Comparison of ENCODE assay signal across 9 mouse cellular contexts in the genomic region with DNA sequence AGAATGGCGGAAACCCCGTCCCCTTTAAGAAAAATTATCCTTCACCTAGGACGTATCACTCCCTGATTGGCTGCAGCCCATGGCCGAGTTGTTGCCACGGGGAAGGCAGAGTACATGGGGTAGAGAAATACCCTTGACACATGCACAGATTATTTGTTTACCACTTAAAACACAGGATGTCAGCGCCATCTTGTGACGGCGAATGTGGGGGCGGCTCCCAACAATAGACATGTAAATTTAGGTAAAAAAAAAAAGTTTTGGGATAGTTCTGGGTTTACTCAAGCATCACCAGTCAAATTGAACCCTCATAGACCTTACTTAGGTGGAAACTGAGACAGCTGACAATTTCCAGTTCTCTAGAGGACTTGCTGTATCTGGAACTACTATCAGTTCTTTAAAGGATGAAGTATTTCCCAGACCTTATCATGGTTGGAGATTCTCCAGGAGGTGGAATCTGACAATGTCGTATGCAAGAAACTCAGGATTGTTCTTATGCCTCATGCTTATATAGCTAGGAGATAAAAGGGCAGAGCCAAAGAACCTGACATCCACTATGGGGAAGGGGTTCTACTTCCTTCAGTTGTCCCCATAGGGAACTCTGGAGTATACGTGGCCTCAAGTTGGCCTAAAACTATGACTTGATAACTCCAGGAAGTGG. TPM values are rescaled to one million over a fixed set of nuclear protein-coding genes. Genes with fewer than 3 reads are reported as not detected.
DNase-seq lines count a peak whose midpoint lies in the region; ATAC-seq and TF ChIP-seq lines count a peak whose summit lies in the region.
"Had no signal": no experiment of that assay in that cellular context is flagged by ENCODE, and none has a peak within 500 bp of the region (broad histone marks: within the 10 kb centered on the region; RNA-seq: fewer than 3 reads in every experiment).

No protein-coding gene starts in this region.

- DNase-seq in lung, postnatal 4 days, result no peak
- DNase-seq in brain, embryonic 14.5 days (ENCODE audit: low read depth), result peak; percentile 55
- DNase-seq in hindbrain, embryonic 14.5 days (ENCODE audit: low spot score), result no peak
- DNase-seq in frontal cortex, postnatal 14 days (ENCODE audit: low spot score in 2 of 2), result no peak
- DNase-seq in ovary, postnatal 14 days (ENCODE audit: low spot score), result no peak
- no peak for DNase-seq in ovary, postnatal 36 days (ENCODE audit: low spot score)

- H3K4me3 ChIP-seq in lung, embryonic 16.5 days (ENCODE audit: low read length), result peak overlapping the region; percentile 26
- peak overlapping the region; percentile 27 for H3K4me3 ChIP-seq in hindbrain, embryonic 14.5 days (replicated peaks; ENCODE audit: low read length)
- no peak overlapping the region for H3K4me3 ChIP-seq in neural tube, embryonic 14.5 days (ENCODE audit: low read depth, low read length)
- H3K4me3 ChIP-seq: erythroblast, embryonic 14.5 days had no signal

- H3K9ac ChIP-seq in lung, embryonic 16.5 days (ENCODE audit: low read length), result no peak overlapping the region
- H3K9ac ChIP-seq in hindbrain, embryonic 14.5 days, result no peak overlapping the region
- no peak overlapping the region for H3K9ac ChIP-seq in neural tube, embryonic 14.5 days (replicated peaks; ENCODE audit: low read depth, low read length)

- no peak for TF ChIP-seq POLR2A in brain, embryonic 14.5 days (IDR thresholded peaks at IDR 0.05; ENCODE audit: borderline replicate concordance, extremely low read depth, insufficient read depth, insufficient read length, poor library complexity, severe bottlenecking)

- H3K36me3 ChIP-seq in lung, embryonic 16.5 days (ENCODE audit: control insufficient read depth, insufficient read depth, low read length), result no peaks in the 10 kb centered on the region
- H3K36me3 ChIP-seq in hindbrain, embryonic 14.5 days (replicated peaks; ENCODE audit: control insufficient read depth, insufficient read depth), result no peaks in the 10 kb centered on the region
- H3K36me3 ChIP-seq in neural tube, embryonic 14.5 days (ENCODE audit: control insufficient read depth, insufficient read depth, low read length), result no peaks in the 10 kb centered on the region

- no peaks in the 10 kb centered on the region for H3K9me3 ChIP-seq in lung, embryonic 16.5 days (ENCODE audit: control insufficient read depth, low read length)
- H3K9me3 ChIP-seq in hindbrain, embryonic 14.5 days (ENCODE audit: control insufficient read depth, low read length), result no peaks in the 10 kb centered on the region
- no peaks in the 10 kb centered on the region for H3K9me3 ChIP-seq in neural tube, embryonic 14.5 days (ENCODE audit: control insufficient read depth, low read length)

- no peaks in the 10 kb centered on the region for H3K4me1 ChIP-seq in lung, embryonic 16.5 days (replicated peaks; ENCODE audit: control insufficient read depth, insufficient read depth, low read length)
- no peaks in the 10 kb centered on the region for H3K4me1 ChIP-seq in hindbrain, embryonic 14.5 days (replicated peaks; ENCODE audit: control insufficient read depth, insufficient read depth, low read length)
- no peaks in the 10 kb centered on the region for H3K4me1 ChIP-seq in neural tube, embryonic 14.5 days (ENCODE audit: control insufficient read depth, insufficient read depth, low read length)

- 51% methylated on average over 11 of the region's 11 CpGs for WGBS in lung, embryonic 16.5 days
- 51% methylated on average over 11 of the region's 11 CpGs for WGBS in hindbrain, embryonic 14.5 days
- 49% methylated on average over 11 of the region's 11 CpGs for WGBS in neural tube, embryonic 14.5 days

- peak; percentile 31; the same call in 1 of the 2 replicates for ATAC-seq in lung, embryonic 16.5 days (ENCODE audit: low read depth)
- ATAC-seq in hindbrain, embryonic 14.5 days (ENCODE audit: low FRiP score), result no peak
- peak; percentile 41; the same call in 1 of the 2 replicates for ATAC-seq in neural tube, embryonic 14.5 days (ENCODE audit: low read depth)

- peak; percentile 34; the same call in 1 of the 2 replicates for TF ChIP-seq CTCF in brain, embryonic 14.5 days (IDR thresholded peaks at IDR 0.05; ENCODE audit: borderline replicate concordance, extremely low read depth, insufficient read depth, insufficient read length)

- no peaks in the 10 kb centered on the region for H3K27me3 ChIP-seq in lung, embryonic 16.5 days (ENCODE audit: control insufficient read depth, insufficient read depth, low read depth, low read length)
- no peaks in the 10 kb centered on the region for H3K27me3 ChIP-seq in hindbrain, embryonic 14.5 days (ENCODE audit: control insufficient read depth, insufficient read depth, low read length)
- H3K27me3 ChIP-seq in neural tube, embryonic 14.5 days (ENCODE audit: control insufficient read depth, insufficient read depth, low read length), result no peaks in the 10 kb centered on the region

- H3K4me2 ChIP-seq in lung, embryonic 16.5 days (ENCODE audit: low read depth, low read length), result peak overlapping the region; percentile 13; the same call in 1 of the 2 replicates
- H3K4me2 ChIP-seq in hindbrain, embryonic 14.5 days (replicated peaks), result peak overlapping the region; percentile 46
- H3K4me2 ChIP-seq in neural tube, embryonic 14.5 days (ENCODE audit: low read depth, low read length), result no peak overlapping the region

- no peak overlapping the region for H3K27ac ChIP-seq in lung, embryonic 16.5 days (ENCODE audit: low read length)
- no peak overlapping the region for H3K27ac ChIP-seq in hindbrain, embryonic 14.5 days
- H3K27ac ChIP-seq in neural tube, embryonic 14.5 days (ENCODE audit: low read depth, low read length), result no peak overlapping the region

RNA-seq across cellular contexts. Expression of gene Wdr1, which starts 35.8 kb away (rescaled TPM):
- 207 and 209 TPM in 2 replicates for polyA plus RNA-seq in lung, embryonic 16.5 days (2015; fragmentation: Nextera tagmentation; extraction: Ambion mirVana)
- 116 and 141 TPM in 2 replicates for polyA plus RNA-seq in brain, embryonic 14.5 days (2012; rRNA removed)
- polyA plus RNA-seq in hindbrain, embryonic 14.5 days (2014; fragmentation: Nextera tagmentation; extraction: Ambion mirVana), result 183 and 218 TPM in 2 replicates
- 181 and 187 TPM in 2 replicates for polyA plus RNA-seq in neural tube, embryonic 14.5 days (2014; fragmentation: Nextera tagmentation; extraction: Ambion mirVana)
